Mouse (Mus musculus) megakaryocyte, embryonic 14.5 days (primary cell): Measurements from ENCODE around the gene Olfr1195. TPM values are rescaled to one million over a fixed set of nuclear protein-coding genes. Genes with fewer than 3 reads are reported as not detected.
"Not testable (repeated sequence)": the region's sequence is repeated elsewhere in the genome, so short reads cannot be mapped to it uniquely, and the experiment has no call there.

Experiments
- H3K27me3 ChIP-seq: replicated peaks from 2 replicates; pipeline ENCODE3; 2012; ENCODE audit warnings: inconsistent platforms
- H3K36me3 ChIP-seq: replicated peaks from 2 replicates; pipeline ENCODE3; 2012; ENCODE audit warnings: low read length, inconsistent platforms, mixed read lengths
- H3K4me1 ChIP-seq: 2 replicates; pipeline ENCODE4 v1.6.1; 2012; ENCODE audit warnings: inconsistent platforms
- H3K4me3 ChIP-seq: replicated peaks from 2 replicates; pipeline ENCODE3; 2012; ENCODE audit warnings: moderate library complexity, mild to moderate bottlenecking, inconsistent platforms
- H3K9me3 ChIP-seq: 2 replicates; pipeline ENCODE4 v1.6.1; 2012; ENCODE audit warnings: inconsistent platforms
- FLI1 ChIP-seq: IDR thresholded peaks from 2 replicates; pipeline ENCODE4 v1.6.1; 2012; ENCODE audit warnings: low read length, inconsistent platforms, mixed read lengths
- GATA1 ChIP-seq: IDR thresholded peaks from 3 replicates; pipeline ENCODE4 v1.6.1; 2012; ENCODE audit warnings: mixed read lengths, low read length, inconsistent platforms, borderline replicate concordance
- polyA plus RNA-seq: library from polyadenylated mRNA; stranded (reverse); fragments of >175 nt; gene quantifications from 2 replicates; pipeline ENCODE4 v1.2.3, GENCODE M21; 2012; ENCODE audit warnings: low replicate concordance; ENCODE audit not compliant: insufficient read depth

Gene Olfr1195
- not detected in 2 replicates for polyA plus RNA-seq

GRCm38 (mm10) chr2:88689087-88689486, at the start of gene Olfr1195:
TSS of gene Olfr1195 (minus strand) at chr2:88689187.
- no peaks in the 10 kb centered on the region for H3K27me3 ChIP-seq
- H3K9me3 ChIP-seq, result no peaks in the 10 kb centered on the region
- H3K4me1 ChIP-seq, result no peaks in the 10 kb centered on the region
- TF ChIP-seq FLI1, result no peak
- TF ChIP-seq GATA1, result no peak
- H3K4me3 ChIP-seq, result no peak within 1 kb of the TSS
- H3K36me3 ChIP-seq, result no peaks in the 10 kb centered on the region

GRCm38 (mm10) chr2:88732266-88732665, 43.3 kb upstream of the Olfr1195 start, which contains the start of gene Olfr1197:
TSS of gene Olfr1197 (minus strand) at chr2:88732366.
- H3K9me3 ChIP-seq, result no peaks in the 10 kb centered on the region
- H3K27me3 ChIP-seq, result no peaks in the 10 kb centered on the region
- TF ChIP-seq GATA1 (no peak), FLI1 (no peak)
- H3K4me3 ChIP-seq, result no peak within 1 kb of the TSS
- no peaks in the 10 kb centered on the region for H3K36me3 ChIP-seq
- H3K4me1 ChIP-seq, result no peaks in the 10 kb centered on the region

DNA sequence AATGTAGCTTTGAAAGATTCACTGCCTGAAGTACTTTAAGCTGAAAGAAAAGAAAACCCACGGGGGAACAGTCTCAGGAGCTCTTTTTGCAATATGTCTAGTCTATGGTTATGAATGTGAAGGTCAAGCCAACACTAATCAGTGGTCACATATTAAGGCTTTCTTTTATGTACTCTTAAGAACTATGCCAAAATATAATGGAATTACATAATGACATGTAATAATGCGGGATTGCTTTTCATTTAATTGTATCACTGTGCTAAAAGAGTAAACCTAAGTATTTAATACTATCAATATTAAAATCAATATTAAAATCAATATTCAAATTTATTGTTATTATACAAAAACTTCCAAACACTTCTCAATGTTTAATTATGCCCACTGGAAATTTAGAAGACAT, 15.5 kb upstream of the Olfr1195 start, which contains the start of gene Olfr1196:
Gene Olfr1196, minus strand, starts transcription at position 101 of the 400 bp plus-strand sequence.
- no peak within 1 kb of the TSS for H3K4me3 ChIP-seq
- no peaks in the 10 kb centered on the region for H3K4me1 ChIP-seq
- no peaks in the 10 kb centered on the region for H3K27me3 ChIP-seq
- H3K36me3 ChIP-seq, result no peaks in the 10 kb centered on the region
- TF ChIP-seq FLI1 (no peak), GATA1 (no peak)
- no peaks in the 10 kb centered on the region for H3K9me3 ChIP-seq

DNA sequence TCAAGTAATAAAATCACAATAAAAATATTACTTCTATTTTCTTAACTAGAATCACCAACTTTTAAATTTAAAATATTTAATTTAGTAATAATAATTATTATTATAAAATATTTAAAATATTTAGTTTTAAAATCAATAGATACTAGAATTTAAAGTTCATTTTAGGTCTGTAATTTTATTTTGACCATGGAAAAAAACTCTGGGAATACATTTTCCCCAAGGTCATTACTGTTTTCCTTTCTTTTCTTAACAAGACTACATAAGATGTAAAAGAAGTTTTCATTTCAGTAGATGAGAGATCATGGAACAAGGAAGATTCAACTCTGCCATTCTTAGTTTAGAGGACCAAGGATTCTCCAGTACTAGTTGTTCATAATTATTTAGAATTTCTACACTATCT, 13.7 kb downstream of the Olfr1195 start, which contains the start of gene Olfr1193:
Gene Olfr1193, plus strand, starts transcription at position 301 of the 400 bp plus-strand sequence.
- H3K4me1 ChIP-seq, H3K36me3 ChIP-seq, H3K27me3 ChIP-seq, H3K9me3 ChIP-seq, H3K4me3 ChIP-seq: not testable (repeated sequence)

GRCm38 (mm10) chr2:88648209-88648608, 40.8 kb downstream of the Olfr1195 start, which contains the start of gene Olfr1192-ps1:
TSS of gene Olfr1192-ps1 (plus strand) at chr2:88648509.
- H3K27me3 ChIP-seq, result no peaks in the 10 kb centered on the region
- H3K4me1 ChIP-seq, result no peaks in the 10 kb centered on the region
- 0 out of 2 replicates have a peak, but pooled peaks cover 2% of the 10 kb centered on the region for H3K9me3 ChIP-seq
- H3K4me3 ChIP-seq, result no peak within 1 kb of the TSS
- no peaks in the 10 kb centered on the region for H3K36me3 ChIP-seq
- TF ChIP-seq GATA1, result no peak
- no peak for TF ChIP-seq FLI1

DNA sequence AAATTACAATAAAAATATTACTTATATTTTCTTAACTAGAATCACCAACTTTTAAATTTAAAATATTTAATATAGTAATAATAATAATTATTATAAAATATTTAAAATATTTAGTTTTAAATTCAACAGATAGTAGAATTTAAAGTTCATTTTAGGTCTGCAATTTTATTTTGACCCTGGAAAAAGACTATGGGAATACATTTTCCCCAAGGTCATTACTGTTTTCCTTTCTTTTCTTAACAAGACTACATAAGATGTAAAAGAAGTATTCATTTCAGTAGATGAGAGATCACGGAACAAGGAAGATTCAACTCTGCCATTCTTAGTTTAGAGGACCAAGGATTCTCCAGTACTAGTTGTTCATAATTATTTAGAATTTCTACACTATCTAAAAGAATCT, 48.7 kb downstream of the Olfr1195 start, which contains the start of gene Olfr1191-ps1:
Gene Olfr1191-ps1, plus strand, starts transcription at position 301 of the 400 bp plus-strand sequence.
- H3K4me1 ChIP-seq, H3K9me3 ChIP-seq, H3K27me3 ChIP-seq, H3K4me3 ChIP-seq, H3K36me3 ChIP-seq: not testable (repeated sequence)

Other genes with a start within 250 kb of the Olfr1195 start
- gene Gm13757, start 240.1 kb downstream of the Olfr1195 start, polyA plus RNA-seq, result not detected in 2 replicates
- gene Olfr1183, start 234.3 kb downstream of the Olfr1195 start, polyA plus RNA-seq, result not detected in 2 replicates
- gene Olfr1184, start 205.6 kb downstream of the Olfr1195 start, polyA plus RNA-seq, result not detected in 2 replicates
- gene Olfr1185-ps1, start 195.9 kb downstream of the Olfr1195 start, polyA plus RNA-seq, result not detected in 2 replicates
- gene Olfr1186, start 170.6 kb downstream of the Olfr1195 start, polyA plus RNA-seq, result not detected in 2 replicates
- gene Olfr1188, start 132.3 kb downstream of the Olfr1195 start, polyA plus RNA-seq, result not detected in 2 replicates
- not detected in 2 replicates for gene Olfr1189, start 102.7 kb downstream of the Olfr1195 start, polyA plus RNA-seq
- not detected in 2 replicates for gene Olfr1191-ps1, start 48.6 kb downstream of the Olfr1195 start, polyA plus RNA-seq
- gene Olfr1192-ps1, start 40.7 kb downstream of the Olfr1195 start, polyA plus RNA-seq, result not detected in 2 replicates
- not detected in 2 replicates for gene Olfr1193, start 13.6 kb downstream of the Olfr1195 start, polyA plus RNA-seq
- gene Olfr1196, start 15.4 kb upstream of the Olfr1195 start, polyA plus RNA-seq, result not detected in 2 replicates
- not detected in 2 replicates for gene Olfr1197, start 43.2 kb upstream of the Olfr1195 start, polyA plus RNA-seq
- gene Olfr1198, start 62.2 kb upstream of the Olfr1195 start, polyA plus RNA-seq, result not detected in 2 replicates
- not detected in 2 replicates for gene Olfr1199, start 71.3 kb upstream of the Olfr1195 start, polyA plus RNA-seq
- not detected in 2 replicates for gene Olfr1200, start 81.3 kb upstream of the Olfr1195 start, polyA plus RNA-seq
- not detected in 2 replicates for gene Olfr1201, start 103.8 kb upstream of the Olfr1195 start, polyA plus RNA-seq
- gene Olfr1202, start 125.3 kb upstream of the Olfr1195 start, polyA plus RNA-seq, result 0.12 TPM in 1 of 2 replicates, not detected in the other
- gene Olfr1205, start 140.6 kb upstream of the Olfr1195 start, polyA plus RNA-seq, result not detected in 2 replicates
- gene Olfr1204, start 160.1 kb upstream of the Olfr1195 start, polyA plus RNA-seq, result not detected in 2 replicates
- gene Olfr1206, start 174.0 kb upstream of the Olfr1195 start, polyA plus RNA-seq, result not detected in 2 replicates
- gene Olfr1208, start 213.1 kb upstream of the Olfr1195 start, polyA plus RNA-seq, result not detected in 2 replicates
- gene Olfr1209, start 226.0 kb upstream of the Olfr1195 start, polyA plus RNA-seq, result not detected in 2 replicates
- gene Olfr1211, start 248.9 kb upstream of the Olfr1195 start, polyA plus RNA-seq, result not detected in 2 replicates